Comparison of ENCODE assay signal across 1 mouse cellular context in genomic region chr9:60482165-60482564, GRCm38 (mm10).
TF ChIP-seq lines count a peak whose summit lies in the region.

No protein-coding gene starts in this region.

TF ChIP-seq in MEL, 35 proteins besides CTCF, POLR2A, EP300 and RAD21 (continued from another document):
- TF ChIP-seq BHLHE40 (IDR thresholded peaks at IDR 0.05; ENCODE audit: borderline replicate concordance, low read depth, low read length) (no peak), TBP (IDR thresholded peaks at IDR 0.05; ENCODE audit: low read depth, low read length) (no peak), ZNF384 (IDR thresholded peaks at IDR 0.05; ENCODE audit: low read depth, low read length) (no peak), CHD2 (IDR thresholded peaks at IDR 0.05; ENCODE audit: low read length) (no peak), GABPA (IDR thresholded peaks at IDR 0.05; ENCODE audit: low read depth, low read length) (no peak)
